Mouse (Mus musculus) heart, postnatal 4 days (tissue): ENCODE data around the gene Pde6h. TPM values are rescaled to one million over a fixed set of nuclear protein-coding genes. Genes with fewer than 3 reads are reported as not detected.

Source experiments
- DNase-seq: peaks from one replicate; pipeline ENCODE4 v3.0.0; 2021
- total RNA-seq, 2 experiments: library from RNA; stranded (reverse); gene quantifications; 2 replicates each; pipeline ENCODE4 v1.2.3; 2021

Gene Pde6h
- total RNA-seq, 2 experiments from 2014 or later, result not detected

GRCm38 (mm10) chr6:136941051-136942021 lies 17.7 kb downstream of the Pde6h start, which contains the start of gene Arhgdib:
Arhgdib (minus strand) TSS chr6:136941899.
- DNase-seq, result no peak

GRCm38 (mm10) chr6:136942280-136942679 lies 18.6 kb downstream of the Pde6h start:
- no peak for DNase-seq

GRCm38 (mm10) chr6:136943392-136943791 lies 19.8 kb downstream of the Pde6h start:
- DNase-seq, result no peak

GRCm38 (mm10) chr6:136944511-136944910 lies 20.9 kb downstream of the Pde6h start:
- DNase-seq, result no peak

GRCm38 (mm10) chr6:136946241-136946640 lies 22.6 kb downstream of the Pde6h start:
- no peak for DNase-seq

GRCm38 (mm10) chr6:136946943-136947342 lies 23.3 kb downstream of the Pde6h start:
- DNase-seq, result no peak

- no peak for DNase-seq
Measured at GRCm38 (mm10) chr6:136947716-136948115, 24.1 kb downstream of the Pde6h start.

GRCm38 (mm10) chr6:136950171-136950570 lies 26.5 kb downstream of the Pde6h start:
- no peak for DNase-seq

GRCm38 (mm10) chr6:136952930-136953329 lies 29.3 kb downstream of the Pde6h start:
- no peak for DNase-seq

GRCm38 (mm10) chr6:136954192-136954591 lies 30.6 kb downstream of the Pde6h start:
- no peak for DNase-seq

GRCm38 (mm10) chr6:136954715-136955114 lies 31.1 kb downstream of the Pde6h start:
- no peak for DNase-seq

GRCm38 (mm10) chr6:136955240-136955639 lies 31.6 kb downstream of the Pde6h start:
- DNase-seq, result no peak

- DNase-seq, result no peak
Measured at GRCm38 (mm10) chr6:136957062-136957461, 33.4 kb downstream of the Pde6h start.

GRCm38 (mm10) chr6:136959131-136959530 lies 35.5 kb downstream of the Pde6h start:
- no peak for DNase-seq

- no peak for DNase-seq
Measured at GRCm38 (mm10) chr6:136962957-136963356, 39.3 kb downstream of the Pde6h start.

GRCm38 (mm10) chr6:136964609-136965510 lies 41.2 kb downstream of the Pde6h start:
- no peak for DNase-seq

GRCm38 (mm10) chr6:136965912-136966311 lies 42.3 kb downstream of the Pde6h start:
- DNase-seq, result no peak

GRCm38 (mm10) chr6:136967466-136967865 lies 43.8 kb downstream of the Pde6h start:
- no peak for DNase-seq

GRCm38 (mm10) chr6:136968877-136969276 lies 45.2 kb downstream of the Pde6h start:
- peak; percentile 20 for DNase-seq

- DNase-seq, result no peak
Measured at GRCm38 (mm10) chr6:136979274-136980082, 55.8 kb downstream of the Pde6h start.

GRCm38 (mm10) chr6:136980331-136980746 lies 56.7 kb downstream of the Pde6h start:
- no peak for DNase-seq

GRCm38 (mm10) chr6:136982581-136982980 lies 58.9 kb downstream of the Pde6h start:
- DNase-seq, result no peak
